Mouse (Mus musculus): ENCODE results near the gene Ppp2r5c. TPM values are rescaled to one million over a fixed set of nuclear protein-coding genes. Genes with fewer than 3 reads are reported as not detected.

The Ppp2r5c gene
- 45.6 TPM for polyA plus RNA-seq (2014; fragmentation: Illumina TruSeq; extraction: RNeasy Lipid Tissue Mini Kit (QIAGEN cat#74804); ENCODE audit: insufficient read depth, low read depth, low replicate concordance)

DNA sequence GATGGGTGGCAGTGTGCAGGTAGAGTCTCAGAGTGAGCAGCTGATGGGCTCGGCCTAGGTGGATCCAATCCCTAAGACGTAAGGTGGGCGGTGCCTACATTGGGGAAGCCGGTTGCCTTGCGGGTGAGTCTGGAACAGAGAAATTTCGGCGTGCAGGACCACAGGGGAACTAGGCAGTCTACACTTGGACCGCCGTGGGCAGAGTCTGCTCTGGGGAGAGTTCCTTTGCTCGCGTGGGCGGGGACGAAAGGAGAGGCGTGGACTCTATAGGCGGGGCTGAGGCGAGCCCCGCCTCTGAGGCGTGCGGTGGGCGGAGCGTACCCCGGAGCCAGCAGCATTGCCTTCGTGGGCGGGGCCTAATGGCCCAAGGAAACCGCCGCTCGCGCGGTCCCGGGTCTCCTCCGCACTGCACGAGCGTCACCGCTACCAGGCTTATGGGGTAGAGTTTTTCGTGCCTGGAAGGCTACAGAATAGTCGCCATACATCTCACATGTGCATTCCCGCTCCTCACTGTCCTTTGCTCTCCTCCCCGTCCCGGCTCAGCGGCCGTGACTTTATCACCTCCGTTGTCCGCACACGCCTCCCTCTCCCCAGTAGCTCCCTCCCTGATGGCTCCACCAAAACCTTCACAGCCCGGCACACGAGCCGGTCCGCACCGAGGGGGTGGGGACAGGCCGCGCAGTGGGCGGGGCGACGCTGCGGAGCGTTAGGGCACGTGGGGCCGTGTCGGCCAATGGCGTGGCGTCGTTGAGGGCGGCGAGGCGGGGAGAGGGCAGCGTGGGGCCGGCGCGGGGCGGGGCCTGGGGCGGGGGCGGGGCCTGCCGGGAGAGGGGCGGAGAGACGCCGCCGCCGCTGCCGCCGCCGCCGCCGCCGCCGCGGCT is at the start of gene Ppp2r5c:
TSS of gene Ppp2r5c (plus strand) at position 831 of the 881 bp plus-strand sequence.

DNA sequence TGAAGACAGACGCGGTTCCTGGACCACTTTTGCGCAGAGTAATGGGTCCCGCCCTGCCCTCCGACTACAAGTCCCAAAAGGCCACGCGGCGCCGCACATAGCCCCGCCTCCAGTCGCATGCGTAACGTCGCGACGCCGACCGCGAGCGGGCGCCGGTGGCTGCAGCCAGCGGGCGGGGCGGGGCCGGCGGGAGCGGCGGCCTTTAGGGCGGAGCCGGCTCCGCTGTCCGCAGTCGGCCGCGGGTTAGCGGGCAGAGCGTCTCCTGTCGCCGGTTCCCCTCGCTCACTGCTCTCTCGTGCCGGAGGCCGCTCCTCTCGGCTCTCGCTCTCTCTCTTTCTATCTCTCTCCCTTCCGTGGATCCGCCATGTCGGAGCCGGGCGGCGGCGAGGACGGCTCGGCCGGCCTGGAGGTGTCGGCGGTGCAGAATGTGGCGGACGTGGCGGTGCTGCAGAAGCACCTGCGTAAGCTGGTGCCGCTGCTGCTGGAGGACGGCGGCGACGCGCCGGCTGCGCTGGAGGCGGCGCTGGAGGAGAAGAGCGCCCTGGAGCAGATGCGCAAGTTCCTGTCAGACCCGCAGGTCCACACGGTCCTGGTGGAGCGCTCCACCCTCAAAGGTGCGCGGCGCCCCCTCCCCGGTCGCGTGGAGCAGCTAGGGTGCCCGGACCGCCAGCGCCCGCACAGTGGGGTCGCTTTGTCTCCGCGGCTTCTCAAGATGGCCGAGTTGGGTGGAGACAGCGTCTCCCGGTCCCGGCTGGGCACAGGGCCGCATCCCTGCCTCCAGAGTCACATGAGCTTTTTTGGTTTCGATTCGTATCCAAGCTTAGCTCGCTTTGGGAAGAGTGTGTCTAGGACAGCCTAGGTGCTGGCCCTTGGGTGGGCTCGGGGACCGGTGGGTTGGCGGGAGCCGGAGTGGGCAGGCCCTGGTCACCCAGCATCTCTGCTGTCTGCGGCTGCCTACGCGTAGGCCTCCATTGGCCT is 154.6 kb downstream of the Ppp2r5c start, which contains the start of gene Dync1h1:
TSS of gene Dync1h1 (plus strand) at position 212 of the 978 bp plus-strand sequence.

Other genes with a start within 250 kb of the Ppp2r5c start
- not detected for gene Dio3, start 168.1 kb upstream of the Ppp2r5c start, polyA plus RNA-seq (2014; fragmentation: Illumina TruSeq; extraction: RNeasy Lipid Tissue Mini Kit (QIAGEN cat#74804); ENCODE audit: insufficient read depth, low read depth, low replicate concordance)
- gene Dync1h1, start 154.3 kb downstream of the Ppp2r5c start, polyA plus RNA-seq (2014; fragmentation: Illumina TruSeq; extraction: RNeasy Lipid Tissue Mini Kit (QIAGEN cat#74804); ENCODE audit: insufficient read depth, low read depth, low replicate concordance), result 48.0 TPM
- gene 1700001K19Rik, start 235.5 kb downstream of the Ppp2r5c start, polyA plus RNA-seq (2014; fragmentation: Illumina TruSeq; extraction: RNeasy Lipid Tissue Mini Kit (QIAGEN cat#74804); ENCODE audit: insufficient read depth, low read depth, low replicate concordance), result not detected